Mouse (Mus musculus): ENCODE data around the gene Galnt18.

Gene Galnt18

GRCm38 (mm10) chr7:111711045-111711808, 68.5 kb downstream of the Galnt18 start:
- DNase-seq = no peak

GRCm38 (mm10) chr7:111710311-111710710, 69.5 kb downstream of the Galnt18 start:
- DNase-seq = no peak

- DNase-seq = no peak
Observed at GRCm38 (mm10) chr7:111708563-111708962, 71.2 kb downstream of the Galnt18 start.

- no peak for DNase-seq
Observed at GRCm38 (mm10) chr7:111702961-111703360, 76.8 kb downstream of the Galnt18 start.

- no peak for DNase-seq
Observed at GRCm38 (mm10) chr7:111701788-111702187, 78.0 kb downstream of the Galnt18 start.

- DNase-seq = no peak
Observed at GRCm38 (mm10) chr7:111699446-111699845, 80.3 kb downstream of the Galnt18 start.

GRCm38 (mm10) chr7:111696226-111696625, 83.6 kb downstream of the Galnt18 start:
- DNase-seq = no peak

- no peak for DNase-seq
Observed at GRCm38 (mm10) chr7:111694312-111694711, 85.5 kb downstream of the Galnt18 start.

GRCm38 (mm10) chr7:111692641-111693261, 87.0 kb downstream of the Galnt18 start:
- no peak for DNase-seq

GRCm38 (mm10) chr7:111680108-111680507, 99.7 kb downstream of the Galnt18 start:
- DNase-seq = no peak

- no peak for DNase-seq
Observed at GRCm38 (mm10) chr7:111676483-111676882, 103.3 kb downstream of the Galnt18 start.

- DNase-seq = no peak
Observed at GRCm38 (mm10) chr7:111672467-111672866, 107.3 kb downstream of the Galnt18 start.

- no peak for DNase-seq
Observed at GRCm38 (mm10) chr7:111663139-111664073, 116.4 kb downstream of the Galnt18 start.

- DNase-seq = no peak
Observed at GRCm38 (mm10) chr7:111658579-111658978, 121.2 kb downstream of the Galnt18 start.

GRCm38 (mm10) chr7:111655002-111655401, 124.8 kb downstream of the Galnt18 start:
- no peak for DNase-seq

GRCm38 (mm10) chr7:111654526-111654925, 125.3 kb downstream of the Galnt18 start:
- no peak for DNase-seq

- no peak for DNase-seq
Observed at GRCm38 (mm10) chr7:111644362-111644761, 135.4 kb downstream of the Galnt18 start.

GRCm38 (mm10) chr7:111638899-111639298, 140.9 kb downstream of the Galnt18 start:
- DNase-seq = no peak

GRCm38 (mm10) chr7:111638465-111638864, 141.3 kb downstream of the Galnt18 start:
- DNase-seq = no peak

- no peak for DNase-seq
Observed at GRCm38 (mm10) chr7:111637866-111638448, 141.8 kb downstream of the Galnt18 start.

- no peak for DNase-seq
Observed at GRCm38 (mm10) chr7:111636503-111636902, 143.3 kb downstream of the Galnt18 start.

- no peak for DNase-seq
Observed at GRCm38 (mm10) chr7:111631265-111631664, 148.5 kb downstream of the Galnt18 start.

- no peak for DNase-seq
Observed at GRCm38 (mm10) chr7:111626232-111626631, 153.5 kb downstream of the Galnt18 start.
